Mouse (Mus musculus) yolk sac, embryonic 10.5 days (tissue): ENCODE measurements at regions not wholly inside any gene's neighbourhood (a gene's known extent, or its start where the extent isn't known, plus 50 kb on each side); places are given as distances from the start of the nearest gene placed in this dataset.

Source experiments
- DNase-seq: peaks from one replicate; pipeline ENCODE4 v3.0.0-alpha.2; 2017; ENCODE audit warnings: low spot score

- no peak for DNase-seq
Measured at GRCm38 (mm10) chr7:133468346-133468745, 133.6 kb downstream of the Tex36 start.

- DNase-seq: no peak
Measured at GRCm38 (mm10) chr7:133467579-133467978, 134.4 kb downstream of the Tex36 start.

- DNase-seq: no peak
Measured at GRCm38 (mm10) chr7:133459306-133459705, 142.7 kb downstream of the Tex36 start.

- no peak for DNase-seq
Measured at GRCm38 (mm10) chr7:133457436-133458324, 144.3 kb downstream of the Tex36 start.

- DNase-seq: no peak
Measured at GRCm38 (mm10) chr7:133450246-133450645, 151.7 kb downstream of the Tex36 start.

- no peak for DNase-seq
Measured at GRCm38 (mm10) chr7:133447079-133447478, 154.9 kb downstream of the Tex36 start.

- no peak for DNase-seq
Measured at GRCm38 (mm10) chr7:133441661-133442060, 160.3 kb downstream of the Tex36 start.

- no peak for DNase-seq
Measured at GRCm38 (mm10) chr7:133441169-133441568, 160.8 kb downstream of the Tex36 start.

GRCm38 (mm10) chr7:133440711-133441110, 161.2 kb downstream of the Tex36 start:
- no peak for DNase-seq

- DNase-seq: no peak
Measured at GRCm38 (mm10) chr7:133440086-133440485, 161.9 kb downstream of the Tex36 start.

- no peak for DNase-seq
Measured at GRCm38 (mm10) chr7:133438631-133439030, 163.3 kb downstream of the Tex36 start.

GRCm38 (mm10) chr7:133437866-133438265, 164.1 kb downstream of the Tex36 start:
- no peak for DNase-seq

- DNase-seq: no peak
Measured at GRCm38 (mm10) chr7:133435596-133436357, 166.2 kb downstream of the Tex36 start.

- no peak for DNase-seq
Measured at GRCm38 (mm10) chr7:133434027-133434820, 167.7 kb downstream of the Tex36 start.

- no peak for DNase-seq
Measured at GRCm38 (mm10) chr7:133432343-133432742, 169.6 kb downstream of the Tex36 start.

GRCm38 (mm10) chr7:133402072-133402471, 199.9 kb downstream of the Tex36 start:
- DNase-seq: no peak

GRCm38 (mm10) chr7:133400691-133401090, 201.3 kb downstream of the Tex36 start:
- DNase-seq: no peak

- DNase-seq: no peak
Measured at GRCm38 (mm10) chr7:133388716-133389115, 213.2 kb downstream of the Tex36 start.

- DNase-seq: no peak
Measured at GRCm38 (mm10) chr7:133382032-133382712, 219.8 kb downstream of the Tex36 start.

- DNase-seq: no peak
Measured at GRCm38 (mm10) chr7:133379373-133379772, 222.6 kb downstream of the Tex36 start.

- no peak for DNase-seq
Measured at GRCm38 (mm10) chr7:133378338-133378737, 223.6 kb downstream of the Tex36 start.
